Mouse (Mus musculus): ENCODE results near the gene En2.

DNA sequence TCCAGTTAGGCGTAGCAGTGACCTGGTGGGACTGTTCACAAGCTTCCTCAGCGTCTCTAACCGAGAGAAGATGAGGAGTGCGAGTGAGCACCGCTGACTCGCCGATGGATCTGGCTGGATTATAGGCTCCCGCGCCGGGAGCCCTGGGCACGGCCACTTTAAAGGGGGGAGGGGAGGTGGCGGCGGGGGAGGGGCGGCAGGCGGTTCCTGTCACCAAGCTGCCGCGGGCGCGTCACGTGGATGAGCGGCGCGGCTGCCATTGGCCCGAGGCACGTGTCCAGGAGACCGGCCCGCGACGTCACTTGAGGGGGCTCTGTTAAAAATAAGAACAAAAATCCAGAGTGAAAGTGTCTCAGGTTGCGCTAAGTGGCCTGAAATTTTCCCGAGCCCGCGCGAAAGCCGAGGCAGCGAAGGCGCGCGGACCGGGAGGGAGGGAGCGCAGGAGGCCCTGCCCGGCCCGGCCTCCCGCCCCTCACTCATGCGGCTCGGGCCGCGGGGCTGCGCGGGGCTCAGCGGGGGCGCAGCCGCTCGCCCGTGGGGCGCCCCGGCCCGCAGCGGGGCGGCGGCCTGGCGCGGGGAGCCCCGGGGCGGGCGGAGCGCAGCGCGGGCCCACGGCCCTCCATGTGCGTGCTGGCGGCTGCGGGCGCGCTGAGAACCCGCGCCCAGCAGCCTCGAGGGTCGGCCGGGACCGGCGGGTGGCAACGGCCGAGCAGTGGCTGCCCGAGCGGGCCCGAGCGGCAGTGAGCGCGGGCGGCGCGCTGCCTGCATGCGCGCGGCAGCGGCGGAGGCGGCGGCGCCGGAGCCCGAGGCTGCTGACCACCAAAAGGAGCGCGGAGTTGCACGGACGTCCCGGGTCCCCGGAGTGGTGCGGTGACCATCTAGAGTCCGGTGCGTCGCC, at the start of gene En2:
- no peak for TF ChIP-seq CTCF (IDR thresholded peaks at IDR 0.05; ENCODE audit: insufficient read depth, low read length)
- no peak for TF ChIP-seq POLR2A (IDR thresholded peaks at IDR 0.05; ENCODE audit: borderline replicate concordance, extremely low read depth, low read depth, low read length)
